Mouse (Mus musculus): ENCODE measurements around the gene Gm49373. TPM values are rescaled to one million over a fixed set of nuclear protein-coding genes. Genes with fewer than 3 reads are reported as not detected.

The Gm49373 gene
- polyA plus RNA-seq, 1 experiment from 2014 or later: 0.56 TPM

- Histone ChIP-seq H3K27me3 (peaks cover 49% of the 10 kb centered on the region), H3K9ac (peak overlapping the region; percentile 59), H3K4me1 (replicated peaks) (peaks cover 59% of the 10 kb centered on the region), H3K36me3 (no peaks in the 10 kb centered on the region; the same call in 1 of the 2 replicates), H3K4me2 (peak overlapping the region; percentile 68), H3K4me3 (replicated peaks) (peak overlapping the region; percentile 56), H3K27ac (peak overlapping the region; percentile 67), H3K9me3 (replicated peaks) (no peaks in the 10 kb centered on the region)
- WGBS (ENCODE audit: insufficient replicate concordance): 2% methylated on average over 29 of the region's 29 CpGs
- DNase-seq: no peak
- ATAC-seq (ENCODE audit: low read depth): peak; percentile 8; the same call in 1 of the 2 replicates
Measured at GRCm38 (mm10) chr9:21014691-21015570, 58.0 kb downstream of the Gm49373 start.

MicroRNAs encoded within 50 kb of the gene (microRNA counts, 519-probe panel; counts per million panel counts)
- 4,940 counts per million, percentile 50 among the panel's probes with 10 or more counts for microRNA mmu-miR-1900

Small RNA genes within 50 kb of the gene (microRNA-seq; reads per million reads assigned to microRNA genes)
- gene Mir1900 (not detected), gene Mir7082 (0.88 reads per million)

Other genes with a start within 250 kb of the Gm49373 start
- 4.2 and 4.8 TPM in 2 replicates for gene A230050P20Rik, start 204.5 kb downstream of the Gm49373 start, polyA plus RNA-seq (2015; fragmentation: Nextera tagmentation; extraction: Ambion mirVana)
- 9.4 and 10.1 TPM in 2 replicates for gene Angptl6, start 193.4 kb downstream of the Gm49373 start, polyA plus RNA-seq (2015; fragmentation: Nextera tagmentation; extraction: Ambion mirVana)
- gene Ppan, start 184.9 kb downstream of the Gm49373 start, polyA plus RNA-seq (2015; fragmentation: Nextera tagmentation; extraction: Ambion mirVana): 89.6 and 90.5 TPM in 2 replicates
- gene Eif3g, start 174.5 kb downstream of the Gm49373 start, polyA plus RNA-seq (2015; fragmentation: Nextera tagmentation; extraction: Ambion mirVana): 282 and 290 TPM in 2 replicates
- gene Dnmt1, start 113.2 kb downstream of the Gm49373 start, polyA plus RNA-seq (2015; fragmentation: Nextera tagmentation; extraction: Ambion mirVana): 63.3 and 75.0 TPM in 2 replicates
- gene S1pr2, start 96.3 kb downstream of the Gm49373 start, polyA plus RNA-seq (2015; fragmentation: Nextera tagmentation; extraction: Ambion mirVana): 4.7 and 4.8 TPM in 2 replicates
- 81.2 and 84.0 TPM in 2 replicates for gene Mrpl4, start 70.4 kb downstream of the Gm49373 start, polyA plus RNA-seq (2015; fragmentation: Nextera tagmentation; extraction: Ambion mirVana)
- 9.6 and 9.7 TPM in 2 replicates for gene Icam1, start 57.1 kb downstream of the Gm49373 start, polyA plus RNA-seq (2015; fragmentation: Nextera tagmentation; extraction: Ambion mirVana)
- gene Icam4, start 43.7 kb downstream of the Gm49373 start, polyA plus RNA-seq (2015; fragmentation: Nextera tagmentation; extraction: Ambion mirVana): 244 and 254 TPM in 2 replicates
- gene Icam5, start 41.0 kb downstream of the Gm49373 start, polyA plus RNA-seq (2015; fragmentation: Nextera tagmentation; extraction: Ambion mirVana): 0.21 and 0.29 TPM in 2 replicates
- 0.38 TPM in 1 of 2 replicates, not detected in the other for gene Zglp1, start 6.0 kb downstream of the Gm49373 start, polyA plus RNA-seq (2015; fragmentation: Nextera tagmentation; extraction: Ambion mirVana)
- gene Fdx1l, start 518 bp upstream of the Gm49373 start, polyA plus RNA-seq (2015; fragmentation: Nextera tagmentation; extraction: Ambion mirVana): 36.6 and 41.0 TPM in 2 replicates
- 1.3 and 1.6 TPM in 2 replicates for gene Gm38431, start 18.9 kb upstream of the Gm49373 start, polyA plus RNA-seq (2015; fragmentation: Nextera tagmentation; extraction: Ambion mirVana)
- 18.4 and 27.0 TPM in 2 replicates for gene Raver1, start 18.9 kb upstream of the Gm49373 start, polyA plus RNA-seq (2015; fragmentation: Nextera tagmentation; extraction: Ambion mirVana)
- gene Tyk2, start 58.1 kb upstream of the Gm49373 start, polyA plus RNA-seq (2015; fragmentation: Nextera tagmentation; extraction: Ambion mirVana): 6.2 and 7.2 TPM in 2 replicates
- 170 and 200 TPM in 2 replicates for gene Cdc37, start 76.9 kb upstream of the Gm49373 start, polyA plus RNA-seq (2015; fragmentation: Nextera tagmentation; extraction: Ambion mirVana)
- gene Pde4a, start 92.6 kb upstream of the Gm49373 start, polyA plus RNA-seq (2015; fragmentation: Nextera tagmentation; extraction: Ambion mirVana): 2.0 and 2.1 TPM in 2 replicates
- gene Keap1, start 166.3 kb upstream of the Gm49373 start, polyA plus RNA-seq (2015; fragmentation: Nextera tagmentation; extraction: Ambion mirVana): 31.9 TPM in 2 replicates
- gene S1pr5, start 175.3 kb upstream of the Gm49373 start, polyA plus RNA-seq (2015; fragmentation: Nextera tagmentation; extraction: Ambion mirVana): 0.03 and 0.10 TPM in 2 replicates
- 85.5 and 86.2 TPM in 2 replicates for gene Atg4d, start 192.2 kb upstream of the Gm49373 start, polyA plus RNA-seq (2015; fragmentation: Nextera tagmentation; extraction: Ambion mirVana)
- gene Kri1, start 214.9 kb upstream of the Gm49373 start, polyA plus RNA-seq (2015; fragmentation: Nextera tagmentation; extraction: Ambion mirVana): 9.9 and 10.3 TPM in 2 replicates
- 104 and 105 TPM in 2 replicates for gene Cdkn2d, start 218.3 kb upstream of the Gm49373 start, polyA plus RNA-seq (2015; fragmentation: Nextera tagmentation; extraction: Ambion mirVana)
- gene Ap1m2, start 239.2 kb upstream of the Gm49373 start, polyA plus RNA-seq (2015; fragmentation: Nextera tagmentation; extraction: Ambion mirVana): 0.17 and 0.24 TPM in 2 replicates
- 17.3 and 19.1 TPM in 2 replicates for gene Slc44a2, start 247.6 kb upstream of the Gm49373 start, polyA plus RNA-seq (2015; fragmentation: Nextera tagmentation; extraction: Ambion mirVana)